Mouse (Mus musculus) C2C12 (cell line): ENCODE results near the gene Tmem80. TPM values are rescaled to one million over a fixed set of nuclear protein-coding genes. Genes with fewer than 3 reads are reported as not detected.
A peak's percentile ranks its signal among the peaks of the same experiment; 100 is the strongest.

Experiments
- H3K27me3 ChIP-seq: one replicate; pipeline ENCODE4 v1.6.1; 2011; ENCODE audit not compliant: control insufficient read depth, insufficient read depth, insufficient read length
- H3K36me3 ChIP-seq: one replicate; pipeline ENCODE4 v1.6.1; 2011; ENCODE audit not compliant: control insufficient read depth, insufficient read depth
- H3K4me3 ChIP-seq: one replicate; pipeline ENCODE4 v1.5.1; 2011; ENCODE audit warnings: mild to moderate bottlenecking, control low read depth; ENCODE audit not compliant: poor library complexity, insufficient read depth, severe bottlenecking
- H3K79me2 ChIP-seq: one replicate; pipeline ENCODE4 v1.6.1; 2011; ENCODE audit not compliant: control insufficient read depth, insufficient read depth
- H3K79me3 ChIP-seq: one replicate; pipeline ENCODE4 v1.6.1; 2011; ENCODE audit warnings: low read depth, control low read depth
- H3ac ChIP-seq: one replicate; pipeline ENCODE3; 2011; ENCODE audit warnings: low read depth; ENCODE audit not compliant: control insufficient read depth, insufficient read length
- CEBPB ChIP-seq: IDR thresholded peaks from one replicate; pipeline ENCODE4 v1.6.1; 2011; ENCODE audit warnings: low read depth, mild to moderate bottlenecking, control low read depth, moderate library complexity
- CTCF ChIP-seq: IDR thresholded peaks from one replicate; pipeline ENCODE4 v1.5.1; 2011; ENCODE audit not compliant: control insufficient read depth, insufficient read depth, insufficient read length
- FOSL1 ChIP-seq: IDR thresholded peaks from one replicate; pipeline ENCODE4 v1.8.0; 2011; ENCODE audit warnings: mild to moderate bottlenecking, low read length; ENCODE audit not compliant: poor library complexity, insufficient read depth, severe bottlenecking
- MAX ChIP-seq: IDR thresholded peaks from one replicate; pipeline ENCODE4 v1.6.1; 2011; ENCODE audit warnings: mild to moderate bottlenecking, control low read depth
- MYOD1 ChIP-seq: IDR thresholded peaks from one replicate; pipeline ENCODE4 v1.6.1; 2011; ENCODE audit warnings: low read depth; ENCODE audit not compliant: control insufficient read depth, insufficient read length
- MYOG ChIP-seq: IDR thresholded peaks from one replicate; pipeline ENCODE4 v1.6.1; 2011; ENCODE audit not compliant: control insufficient read depth, insufficient read length; ENCODE audit errors: extremely low read depth
- USF1 ChIP-seq: IDR thresholded peaks from one replicate; pipeline ENCODE4 v1.6.1; 2011; ENCODE audit warnings: low read depth, mild to moderate bottlenecking, control low read depth, moderate library complexity
- polyA plus RNA-seq: library from polyadenylated mRNA; unstranded; fragments of >200 nt; fragmentation: generic; extraction: Trizol; gene quantifications from one replicate; pipeline ENCODE4 v1.2.1, GENCODE M21; 2012; ENCODE audit warnings: missing spikeins

The Tmem80 gene
- polyA plus RNA-seq, 1 experiment: 18.9 TPM

DNA sequence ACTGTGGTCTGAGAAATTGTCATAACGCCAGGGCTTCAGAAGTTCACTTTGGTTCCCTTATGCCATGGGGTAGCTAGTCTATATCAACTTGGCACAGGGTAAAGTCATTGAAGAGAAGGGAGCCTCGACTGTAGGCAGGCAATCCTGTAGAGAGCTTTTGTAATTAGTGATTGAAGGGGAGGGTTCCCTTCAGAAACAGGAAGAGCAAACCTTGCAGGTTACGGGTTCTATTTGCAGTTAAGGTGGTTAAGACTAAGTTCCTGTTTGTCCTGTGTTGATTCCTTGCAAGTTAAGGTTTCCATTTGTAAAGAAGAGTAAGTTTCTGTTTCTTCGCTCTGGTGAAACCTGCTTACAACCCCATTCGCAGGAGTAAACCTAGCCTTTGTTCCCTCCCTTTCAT, 42.4 kb downstream of the Tmem80 start:
- Histone ChIP-seq H3ac (no peak overlapping the region), H3K79me2 (no peaks in the 10 kb centered on the region), H3K79me3 (no peaks in the 10 kb centered on the region), H3K27me3 (no peaks in the 10 kb centered on the region), H3K36me3 (no peaks in the 10 kb centered on the region), H3K4me3 (no peak overlapping the region)
- no peak for TF ChIP-seq CTCF
- no peak for TF ChIP-seq FOSL1
- no peak for TF ChIP-seq MYOG
- no peak for TF ChIP-seq MYOD1
- no peak for TF ChIP-seq USF1
- TF ChIP-seq MAX: no peak
- no peak for TF ChIP-seq CEBPB

DNA sequence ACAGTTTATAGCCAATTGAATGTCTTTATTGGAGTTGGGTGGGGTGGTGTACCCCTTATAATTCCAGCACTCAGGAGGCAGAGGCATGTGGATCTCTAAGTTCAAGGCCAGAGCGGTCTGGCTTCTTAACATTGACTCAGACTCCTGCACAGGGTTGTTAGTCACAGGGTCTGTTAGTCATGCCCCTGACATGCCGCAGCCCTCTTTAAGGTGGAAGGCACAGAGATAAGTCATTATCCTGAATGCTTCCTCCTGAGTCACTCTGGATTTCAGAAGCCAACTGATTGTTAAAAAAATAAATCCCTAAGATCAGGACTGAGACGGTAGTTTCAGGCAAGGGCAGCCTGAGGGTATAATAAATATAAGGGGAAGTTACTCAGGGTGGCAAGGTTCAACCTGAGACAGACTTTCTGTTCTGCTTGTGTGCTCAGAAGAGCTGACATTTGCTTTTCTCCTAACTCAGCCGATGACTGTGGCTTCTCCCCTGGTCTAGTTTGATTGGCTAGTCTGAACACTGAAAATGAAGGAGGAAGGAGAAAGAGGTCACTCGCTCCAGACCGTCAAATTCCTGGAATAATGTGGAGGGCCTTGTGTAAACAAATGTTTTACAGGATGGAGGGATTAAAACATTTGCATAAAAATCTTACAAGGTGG, 44.5 kb downstream of the Tmem80 start:
- Histone ChIP-seq H3K4me3 (no peak overlapping the region), H3K79me2 (no peaks in the 10 kb centered on the region), H3ac (no peak overlapping the region), H3K36me3 (no peaks in the 10 kb centered on the region), H3K27me3 (no peaks in the 10 kb centered on the region), H3K79me3 (no peaks in the 10 kb centered on the region)
- TF ChIP-seq MAX (peak; percentile 67), MYOG (no peak), USF1 (peak; percentile 5), FOSL1 (peak; percentile 80), CEBPB (no peak), CTCF (no peak), MYOD1 (no peak)

DNA sequence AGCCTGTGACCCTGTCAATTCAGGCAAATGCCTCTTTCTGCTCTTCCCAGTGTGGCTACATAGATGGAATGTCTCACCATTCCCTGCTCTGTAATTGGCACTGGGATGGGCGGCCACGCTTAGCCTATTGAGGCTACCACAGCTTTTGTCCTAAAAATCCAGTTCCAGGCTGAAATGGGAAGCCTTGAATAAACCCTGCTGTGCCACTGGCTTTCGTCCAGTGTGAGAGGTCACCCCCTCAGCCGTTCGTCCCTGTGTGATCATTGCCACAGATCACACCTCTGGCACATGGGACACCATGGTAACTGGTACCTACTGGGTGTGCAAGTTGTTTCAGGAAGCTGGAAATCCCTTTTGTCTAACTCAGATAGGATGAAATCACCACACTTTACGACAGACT, 46.1 kb downstream of the Tmem80 start:
- no peak overlapping the region for H3K4me3 ChIP-seq
- no peaks in the 10 kb centered on the region for H3K27me3 ChIP-seq
- TF ChIP-seq FOSL1 (no peak), MAX (no peak), MYOD1 (no peak), CEBPB (no peak), MYOG (no peak), CTCF (no peak), USF1 (no peak)
- no peaks in the 10 kb centered on the region for H3K36me3 ChIP-seq
- no peaks in the 10 kb centered on the region for H3K79me3 ChIP-seq
- H3K79me2 ChIP-seq: no peaks in the 10 kb centered on the region
- H3ac ChIP-seq: no peak overlapping the region

DNA sequence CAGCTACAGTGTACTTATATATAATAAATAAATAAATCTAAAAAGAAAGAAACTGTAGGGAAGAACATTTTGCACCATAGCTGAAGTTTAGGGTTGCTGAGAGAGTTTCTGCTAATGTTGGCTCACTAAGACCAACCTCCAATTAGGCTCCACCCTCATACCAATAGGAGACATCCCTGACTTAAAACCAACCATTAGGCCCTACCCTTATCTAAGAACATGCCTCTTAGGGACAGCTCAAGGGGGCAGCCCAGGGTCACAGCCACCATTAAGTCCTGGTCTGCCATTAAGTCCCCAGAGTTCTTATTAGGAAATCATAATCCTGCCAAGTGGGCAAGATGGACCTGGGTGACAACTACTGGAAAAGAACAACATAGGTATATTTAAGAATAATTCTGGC, 46.9 kb downstream of the Tmem80 start:
- Histone ChIP-seq H3K4me3 (no peak overlapping the region), H3K79me2 (no peaks in the 10 kb centered on the region), H3K79me3 (no peaks in the 10 kb centered on the region), H3K27me3 (no peaks in the 10 kb centered on the region), H3ac (no peak overlapping the region), H3K36me3 (no peaks in the 10 kb centered on the region)
- TF ChIP-seq MAX: no peak
- no peak for TF ChIP-seq MYOD1
- no peak for TF ChIP-seq MYOG
- TF ChIP-seq CTCF: no peak
- no peak for TF ChIP-seq CEBPB
- TF ChIP-seq FOSL1: no peak
- TF ChIP-seq USF1: no peak

DNA sequence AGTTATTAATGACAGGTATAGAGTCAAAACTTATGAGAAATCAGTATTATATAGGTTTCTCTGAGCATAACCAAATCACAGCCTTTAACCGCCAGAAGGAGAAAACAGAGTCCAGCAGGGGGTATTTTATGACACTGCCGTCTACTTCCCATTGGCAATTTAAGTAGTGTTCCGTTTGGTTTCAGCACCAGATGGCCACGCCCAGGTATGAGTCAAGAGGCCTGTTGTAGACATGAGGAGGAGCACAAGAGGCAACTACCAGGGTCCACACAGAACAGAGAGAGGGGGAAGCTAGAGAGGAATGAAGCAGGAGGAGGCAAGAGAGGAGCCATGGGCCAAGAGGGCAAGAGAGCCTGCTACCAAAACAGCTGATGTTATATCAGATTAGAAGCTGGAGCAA, 52.0 kb downstream of the Tmem80 start:
- no peak for TF ChIP-seq MAX
- TF ChIP-seq FOSL1: no peak
- no peak for TF ChIP-seq CTCF
- no peak for TF ChIP-seq MYOD1
- TF ChIP-seq MYOG: no peak
- no peak for TF ChIP-seq CEBPB
- no peak for TF ChIP-seq USF1
- Histone ChIP-seq H3K27me3 (peaks cover 15% of the 10 kb centered on the region), H3K79me2 (no peaks in the 10 kb centered on the region), H3K4me3 (no peak overlapping the region), H3ac (no peak overlapping the region), H3K36me3 (no peaks in the 10 kb centered on the region), H3K79me3 (no peaks in the 10 kb centered on the region)

DNA sequence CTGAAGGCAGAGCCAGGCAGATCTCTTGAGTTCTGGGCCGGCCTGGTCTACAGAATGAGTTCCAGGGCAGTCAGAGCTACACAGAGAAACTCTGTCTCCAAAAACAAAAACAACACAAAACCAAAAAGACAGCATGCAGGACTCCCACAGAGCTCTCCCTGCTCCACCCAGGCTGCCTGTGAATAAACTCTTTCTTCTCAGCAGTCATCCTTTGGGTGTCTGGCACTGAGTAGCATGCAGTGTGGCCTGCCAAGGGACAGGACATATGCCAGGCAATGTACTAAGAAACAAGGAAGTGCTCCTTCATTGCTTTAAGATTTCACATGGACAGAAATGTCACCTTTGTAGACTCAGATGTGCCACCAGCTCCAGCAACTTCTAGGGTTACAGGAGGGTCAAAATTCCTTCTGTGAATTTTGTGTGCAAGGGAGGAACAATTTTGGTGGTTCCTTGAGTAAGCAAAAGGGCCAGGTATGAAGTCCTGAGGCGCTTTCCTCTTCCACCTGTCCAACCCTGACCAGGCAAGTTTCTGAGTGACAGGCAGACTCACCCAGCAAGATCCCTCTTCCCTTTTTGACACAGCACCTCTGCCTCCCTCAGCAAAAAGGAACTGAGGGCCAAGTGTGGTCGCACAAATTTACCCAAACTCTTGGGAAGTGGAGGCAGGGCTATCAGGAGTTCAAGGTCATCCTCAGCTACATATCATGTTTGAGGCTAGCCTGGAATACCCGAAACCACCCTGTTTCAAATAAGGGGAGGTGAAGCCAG, 53.7 kb downstream of the Tmem80 start:
- no peak overlapping the region for H3K4me3 ChIP-seq
- H3K27me3 ChIP-seq: peaks cover 16% of the 10 kb centered on the region
- H3K36me3 ChIP-seq: no peaks in the 10 kb centered on the region
- no peak for TF ChIP-seq CTCF
- H3K79me2 ChIP-seq: no peaks in the 10 kb centered on the region
- H3K79me3 ChIP-seq: no peaks in the 10 kb centered on the region
- H3ac ChIP-seq: no peak overlapping the region

Other genes starting within 250 kb of the Tmem80 start
- gene Pkp3, start 249.5 kb upstream of the Tmem80 start, polyA plus RNA-seq: 0.88 TPM
- 13.9 TPM for gene Sigirr, start 227.2 kb upstream of the Tmem80 start, polyA plus RNA-seq
- not detected for gene Ano9, start 209.9 kb upstream of the Tmem80 start, polyA plus RNA-seq
- gene Ptdss2, start 205.4 kb upstream of the Tmem80 start, polyA plus RNA-seq: 20.5 TPM
- 251 TPM for gene Rnh1, start 154.9 kb upstream of the Tmem80 start, polyA plus RNA-seq
- 181 TPM for gene Hras, start 133.7 kb upstream of the Tmem80 start, polyA plus RNA-seq
- gene Lrrc56, start 133.6 kb upstream of the Tmem80 start, polyA plus RNA-seq: 0.32 TPM
- gene Lmntd2, start 113.7 kb upstream of the Tmem80 start, polyA plus RNA-seq: 0.05 TPM
- gene Rassf7, start 111.9 kb upstream of the Tmem80 start, polyA plus RNA-seq: 25.2 TPM
- gene Phrf1, start 99.0 kb upstream of the Tmem80 start, polyA plus RNA-seq: 60.2 TPM
- 0.35 TPM for gene Irf7, start 61.3 kb upstream of the Tmem80 start, polyA plus RNA-seq
- gene Cdhr5, start 51.0 kb upstream of the Tmem80 start, polyA plus RNA-seq: 0.04 TPM
- 16.1 TPM for gene Sct, start 48.6 kb upstream of the Tmem80 start, polyA plus RNA-seq
- 0.01 TPM for gene Drd4, start 35.7 kb upstream of the Tmem80 start, polyA plus RNA-seq
- 21.4 TPM for gene Deaf1, start within 50 bp of the Tmem80 start, polyA plus RNA-seq
- 0.67 TPM for gene Eps8l2, start 11.1 kb downstream of the Tmem80 start, polyA plus RNA-seq
- 252 TPM for gene Taldo1, start 64.5 kb downstream of the Tmem80 start, polyA plus RNA-seq
- gene Gatd1, start 86.4 kb downstream of the Tmem80 start, polyA plus RNA-seq: 14.9 TPM
- gene Cend1, start 101.8 kb downstream of the Tmem80 start, polyA plus RNA-seq: 2.4 TPM
- gene Slc25a22, start 110.2 kb downstream of the Tmem80 start, polyA plus RNA-seq: 16.2 TPM
- 9.5 TPM for gene Pidd1, start 116.3 kb downstream of the Tmem80 start, polyA plus RNA-seq
- gene Rplp2, start 119.6 kb downstream of the Tmem80 start, polyA plus RNA-seq: 4,785 TPM
- gene Pnpla2, start 127.5 kb downstream of the Tmem80 start, polyA plus RNA-seq: 32.8 TPM
- 4.5 TPM for gene Cracr2b, start 133.4 kb downstream of the Tmem80 start, polyA plus RNA-seq
- gene Cd151, start 139.7 kb downstream of the Tmem80 start, polyA plus RNA-seq: 334 TPM
- 124 TPM for gene Polr2l, start 147.4 kb downstream of the Tmem80 start, polyA plus RNA-seq
- 278 TPM for gene Tspan4, start 147.5 kb downstream of the Tmem80 start, polyA plus RNA-seq
- 27.4 TPM for gene Chid1, start 212.1 kb downstream of the Tmem80 start, polyA plus RNA-seq
- 92.7 TPM for gene Ap2a2, start 234.4 kb downstream of the Tmem80 start, polyA plus RNA-seq